ENCODE assay signal across 5 mouse cellular contexts in genomic region chr19:10198286-10198685, GRCm38 (mm10). TPM values are rescaled to one million over a fixed set of nuclear protein-coding genes. Genes with fewer than 3 reads are reported as not detected.
"Had no signal": no experiment of that assay in that cellular context is flagged by ENCODE, and none has a peak within 500 bp of the region (broad histone marks: within the 10 kb centered on the region; RNA-seq: fewer than 3 reads in every experiment).

No protein-coding gene starts in this region.

- H3K4me3 ChIP-seq: limb, embryonic 12.5 days; liver, embryonic 15.5 days had no signal

- H3K4me2 ChIP-seq: limb, embryonic 12.5 days; liver, embryonic 15.5 days had no signal

- H3K27me3 ChIP-seq: limb, embryonic 12.5 days; liver, embryonic 15.5 days had no signal

- H3K27ac ChIP-seq: kidney, postnatal 0 days; limb, embryonic 12.5 days had no signal

- H3K9me3 ChIP-seq: limb, embryonic 12.5 days; liver, embryonic 15.5 days had no signal

- H3K9ac ChIP-seq: limb, embryonic 12.5 days; liver, embryonic 15.5 days had no signal

RNA-seq across cellular contexts. Expression of gene Myrf, which starts 42.3 kb away (rescaled TPM):
- total RNA-seq: megakaryocyte progenitor cell, adult 5-6 weeks; neutrophil, adult 5-6 weeks had no signal
